Mouse (Mus musculus) frontal cortex, postnatal 36 days (tissue): ENCODE data around the gene E130309D02Rik.
A peak's percentile ranks its signal among the peaks of the same experiment; 100 is the strongest.

ENCODE experiments used
- DNase-seq, 2 experiments: peaks; one replicate each; pipeline ENCODE4 v3.0.0; 2022; ENCODE audit warnings: low spot score in 2 of 2

Gene E130309D02Rik

GRCm38 (mm10) chr5:143269363-143270150, 45.6 kb downstream of the E130309D02Rik start, which contains the start of gene Zfp316:
Gene Zfp316, minus strand, starts transcription at chr5:143270022.
- DNase-seq, result peak; percentile 72 to 74

- DNase-seq, result peak in 1 of 2 experiments; percentile 25
These were observed 46.2 kb downstream of the E130309D02Rik start for GRCm38 (mm10) chr5:143268985-143269362.

- no peak for DNase-seq
These were observed 48.4 kb downstream of the E130309D02Rik start for GRCm38 (mm10) chr5:143266794-143267193.

- no peak for DNase-seq
These were observed 49.8 kb downstream of the E130309D02Rik start for GRCm38 (mm10) chr5:143265409-143265808.

- no peak for DNase-seq
These were observed 50.5 kb downstream of the E130309D02Rik start for GRCm38 (mm10) chr5:143264689-143265088.

GRCm38 (mm10) chr5:143261636-143262035, 53.5 kb downstream of the E130309D02Rik start:
- DNase-seq, result peak; percentile 34 to 79

GRCm38 (mm10) chr5:143255802-143256201, 59.4 kb downstream of the E130309D02Rik start:
- DNase-seq, result no peak

- DNase-seq, result no peak
These were observed 60.0 kb downstream of the E130309D02Rik start for GRCm38 (mm10) chr5:143255131-143255519.

- no peak for DNase-seq
These were observed 60.6 kb downstream of the E130309D02Rik start for GRCm38 (mm10) chr5:143254487-143255130.

GRCm38 (mm10) chr5:143253881-143254486, 61.2 kb downstream of the E130309D02Rik start:
- no peak for DNase-seq

- no peak for DNase-seq
These were observed 61.8 kb downstream of the E130309D02Rik start for GRCm38 (mm10) chr5:143253186-143253880.

- DNase-seq, result no peak
These were observed 62.4 kb downstream of the E130309D02Rik start for GRCm38 (mm10) chr5:143252791-143253185.

- no peak for DNase-seq
These were observed 63.1 kb downstream of the E130309D02Rik start for GRCm38 (mm10) chr5:143252039-143252438.
